Mouse (Mus musculus): Measurements from ENCODE around the gene Asic4. TPM values are rescaled to one million over a fixed set of nuclear protein-coding genes. Genes with fewer than 3 reads are reported as not detected.

Gene Asic4
- polyA plus RNA-seq, 1 experiment from 2014 or later = 0.05 TPM

DNA sequence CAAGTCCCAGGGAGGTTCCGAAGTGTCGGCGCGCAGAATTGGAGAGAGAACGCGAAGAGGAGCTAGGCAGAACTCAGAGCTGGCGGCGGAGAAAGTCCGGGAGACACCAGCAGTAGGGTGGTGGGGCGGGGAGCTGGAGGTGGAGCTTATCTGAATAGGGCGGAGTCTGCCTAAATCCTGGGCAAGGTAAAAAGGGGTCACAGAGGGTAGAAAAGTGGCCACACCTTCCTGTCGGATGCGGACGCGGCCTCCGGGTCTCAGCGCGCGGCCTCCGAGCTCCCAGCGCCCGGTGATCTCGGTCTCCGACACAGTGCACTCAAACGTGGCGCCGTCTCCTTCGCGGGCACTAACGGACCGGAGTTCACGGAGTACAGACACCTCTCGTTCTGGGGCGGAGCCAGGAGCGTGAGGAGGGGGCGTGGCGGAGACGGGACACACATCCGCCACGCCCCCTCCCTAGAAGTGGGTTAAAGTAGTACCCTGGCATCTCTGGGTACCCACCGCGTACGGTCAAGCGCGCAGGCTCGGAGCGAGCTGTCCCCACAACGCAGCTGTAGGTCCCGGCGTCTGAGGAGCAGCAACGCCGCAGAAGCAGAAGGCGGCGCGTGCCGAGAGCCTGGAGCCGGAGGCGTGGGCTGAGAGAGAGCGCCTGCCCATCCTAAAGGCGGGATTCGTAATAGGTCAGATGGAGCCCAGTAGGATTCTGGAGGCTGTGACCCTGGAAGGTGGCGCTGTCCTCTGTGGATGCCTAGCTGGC is 37.3 kb downstream of the Asic4 start:
- H3K4me1 ChIP-seq (replicated peaks; ENCODE audit: control insufficient read depth, insufficient read depth, low read length) = peaks cover 9% of the 10 kb centered on the region
- peak overlapping the region; percentile 64 for H3K4me2 ChIP-seq (ENCODE audit: low read depth, low read length)
- peak overlapping the region; percentile 49 for H3K4me3 ChIP-seq (ENCODE audit: low read length)
- under 1% methylated on average over 61 of the region's 62 CpGs for WGBS
- ATAC-seq (ENCODE audit: low read depth) = peak; percentile 70
- H3K27ac ChIP-seq (ENCODE audit: low read length) = no peak overlapping the region
- H3K9me3 ChIP-seq (ENCODE audit: control insufficient read depth, low read length) = no peaks in the 10 kb centered on the region
- H3K36me3 ChIP-seq (ENCODE audit: control insufficient read depth, insufficient read depth, low read length) = peaks cover 18% of the 10 kb centered on the region
- H3K9ac ChIP-seq (ENCODE audit: low read length) = peak overlapping the region; percentile 12; the same call in 1 of the 2 replicates
- peaks cover 56% of the 10 kb centered on the region for H3K27me3 ChIP-seq (ENCODE audit: control insufficient read depth, insufficient read depth, low read depth, low read length)

DNA sequence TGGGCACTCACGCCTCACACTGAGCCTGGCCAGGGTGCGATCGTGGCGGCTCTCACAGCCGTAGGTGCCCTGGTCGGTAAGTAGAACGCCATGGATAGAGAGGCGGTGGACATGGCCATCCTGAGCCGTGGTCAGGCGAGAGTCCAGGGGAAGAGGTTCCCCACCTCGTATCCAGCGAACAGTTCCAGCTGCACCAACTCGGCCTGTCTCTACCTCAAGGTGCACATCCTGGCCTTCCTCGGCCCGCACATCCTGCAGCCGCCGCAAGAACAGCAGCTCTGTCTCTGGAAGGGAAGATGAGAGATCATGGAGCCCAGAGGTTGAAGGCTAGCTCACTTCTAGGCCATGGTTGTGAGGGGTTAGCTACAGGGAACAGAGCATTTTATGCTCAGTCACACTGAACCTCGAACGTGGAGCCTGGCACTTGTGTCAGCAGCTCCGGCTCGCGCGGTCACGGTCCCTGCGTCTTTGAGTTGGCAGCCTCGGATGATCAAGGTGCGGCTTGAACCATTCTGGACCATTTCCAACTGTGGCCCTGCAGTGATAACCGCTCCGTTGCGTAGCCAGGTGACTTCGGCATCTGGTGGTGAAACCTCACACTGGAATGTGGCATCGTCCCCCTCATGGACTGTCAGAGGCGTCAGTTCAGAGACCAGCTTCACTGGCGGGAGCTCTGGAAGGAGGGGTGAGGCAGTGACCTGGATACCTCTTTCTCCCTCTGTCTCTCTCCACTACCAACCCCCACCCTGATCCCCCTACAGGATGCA is 40.7 kb downstream of the Asic4 start:
- H3K9me3 ChIP-seq (ENCODE audit: control insufficient read depth, low read length) = no peaks in the 10 kb centered on the region
- H3K9ac ChIP-seq (ENCODE audit: low read length) = no peak overlapping the region
- peaks cover 9% of the 10 kb centered on the region for H3K4me1 ChIP-seq (replicated peaks; ENCODE audit: control insufficient read depth, insufficient read depth, low read length)
- no peak overlapping the region for H3K4me3 ChIP-seq (ENCODE audit: low read length)
- H3K4me2 ChIP-seq (ENCODE audit: low read depth, low read length) = no peak overlapping the region
- 84% methylated on average over 34 of the region's 34 CpGs for WGBS
- H3K27me3 ChIP-seq (ENCODE audit: control insufficient read depth, insufficient read depth, low read depth, low read length) = peaks cover 26% of the 10 kb centered on the region
- H3K36me3 ChIP-seq (ENCODE audit: control insufficient read depth, insufficient read depth, low read length) = peaks cover 20% of the 10 kb centered on the region
- no peak for ATAC-seq (ENCODE audit: low read depth)
- H3K27ac ChIP-seq (ENCODE audit: low read length) = no peak overlapping the region

DNA sequence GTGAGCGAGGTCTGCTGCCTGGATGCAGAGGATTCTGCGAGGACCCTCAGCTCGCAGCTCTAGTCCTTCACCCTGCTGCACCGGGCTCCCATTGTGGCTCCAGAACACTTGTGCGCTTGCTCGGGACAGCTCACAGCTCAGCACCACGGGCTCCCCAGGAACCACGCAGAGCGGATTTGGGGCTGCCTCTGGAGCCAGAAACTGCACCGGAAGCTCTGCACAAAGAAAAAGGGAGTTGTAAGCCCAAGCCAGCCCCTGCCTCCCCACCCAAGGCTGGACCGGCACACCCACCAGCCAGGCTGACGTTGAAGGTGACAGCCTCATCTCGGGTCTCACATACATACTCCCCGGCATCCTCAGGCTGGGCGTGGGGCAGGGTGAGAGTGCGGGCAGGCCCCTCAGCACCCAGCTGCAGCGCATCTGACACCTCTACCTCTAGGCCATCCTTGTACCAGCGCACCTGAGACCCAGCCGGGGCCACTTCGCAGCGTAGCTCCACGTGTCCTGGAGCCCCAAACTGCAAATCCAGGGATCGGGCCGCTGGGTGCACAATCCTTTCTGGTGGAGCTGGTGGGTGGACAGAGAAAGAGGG is 42.4 kb downstream of the Asic4 start:
- Histone ChIP-seq H3K4me2 (ENCODE audit: low read depth, low read length) (no peak overlapping the region), H3K9me3 (ENCODE audit: control insufficient read depth, low read length) (no peaks in the 10 kb centered on the region), H3K4me1 (replicated peaks; ENCODE audit: control insufficient read depth, insufficient read depth, low read length) (peaks cover 5% of the 10 kb centered on the region; the same call in 1 of the 2 replicates), H3K27ac (ENCODE audit: low read length) (no peak overlapping the region), H3K9ac (ENCODE audit: low read length) (no peak overlapping the region), H3K4me3 (ENCODE audit: low read length) (no peak overlapping the region), H3K36me3 (ENCODE audit: control insufficient read depth, insufficient read depth, low read length) (peaks cover 34% of the 10 kb centered on the region), H3K27me3 (ENCODE audit: control insufficient read depth, insufficient read depth, low read depth, low read length) (peaks cover 12% of the 10 kb centered on the region)
- WGBS = 58% methylated on average over 24 of the region's 24 CpGs
- no peak for ATAC-seq (ENCODE audit: low read depth)

DNA sequence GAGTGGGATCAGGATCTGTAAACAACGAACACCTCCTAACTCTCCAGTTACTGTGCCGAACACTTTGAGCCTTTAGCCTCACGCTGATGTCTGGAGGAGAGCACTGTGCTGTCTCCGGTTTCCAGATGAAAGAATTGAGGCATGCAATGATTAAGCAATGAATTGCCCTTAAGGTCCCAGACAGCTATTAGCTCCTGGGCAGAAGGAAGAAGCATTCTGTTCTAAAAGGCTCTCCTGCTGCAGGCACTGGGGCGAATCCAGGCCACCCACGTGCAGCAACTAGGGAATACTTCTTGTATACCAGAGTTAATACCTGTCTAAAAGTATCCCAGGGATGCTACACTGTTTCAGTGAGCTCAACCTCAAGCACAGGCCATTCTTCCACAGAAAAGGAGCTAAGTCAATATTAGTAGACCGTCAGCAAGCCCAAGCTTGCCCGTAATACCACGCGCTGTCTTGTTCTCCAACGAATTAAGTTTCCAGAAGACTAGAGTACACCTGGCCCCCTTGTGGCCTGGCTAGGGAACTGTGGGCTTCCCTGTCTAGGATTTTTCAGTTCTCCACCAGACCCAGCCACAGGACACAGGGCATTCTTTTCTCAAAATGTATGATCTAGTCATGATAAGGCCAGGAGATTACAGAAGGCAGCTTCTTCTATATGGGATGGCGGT is 44.8 kb downstream of the Asic4 start:
- H3K4me1 ChIP-seq (replicated peaks; ENCODE audit: control insufficient read depth, insufficient read depth, low read length) = no peaks in the 10 kb centered on the region
- no peak overlapping the region for H3K9ac ChIP-seq (ENCODE audit: low read length)
- no peak overlapping the region for H3K4me3 ChIP-seq (ENCODE audit: low read length)
- H3K27ac ChIP-seq (ENCODE audit: low read length) = no peak overlapping the region
- 59% methylated on average over 12 of the region's 12 CpGs for WGBS
- no peaks in the 10 kb centered on the region for H3K27me3 ChIP-seq (ENCODE audit: control insufficient read depth, insufficient read depth, low read depth, low read length)
- peak; percentile 14; the same call in 1 of the 2 replicates for ATAC-seq (ENCODE audit: low read depth)
- no peaks in the 10 kb centered on the region for H3K9me3 ChIP-seq (ENCODE audit: control insufficient read depth, low read length)
- peaks cover 45% of the 10 kb centered on the region for H3K36me3 ChIP-seq (ENCODE audit: control insufficient read depth, insufficient read depth, low read length)
- no peak overlapping the region for H3K4me2 ChIP-seq (ENCODE audit: low read depth, low read length)

DNA sequence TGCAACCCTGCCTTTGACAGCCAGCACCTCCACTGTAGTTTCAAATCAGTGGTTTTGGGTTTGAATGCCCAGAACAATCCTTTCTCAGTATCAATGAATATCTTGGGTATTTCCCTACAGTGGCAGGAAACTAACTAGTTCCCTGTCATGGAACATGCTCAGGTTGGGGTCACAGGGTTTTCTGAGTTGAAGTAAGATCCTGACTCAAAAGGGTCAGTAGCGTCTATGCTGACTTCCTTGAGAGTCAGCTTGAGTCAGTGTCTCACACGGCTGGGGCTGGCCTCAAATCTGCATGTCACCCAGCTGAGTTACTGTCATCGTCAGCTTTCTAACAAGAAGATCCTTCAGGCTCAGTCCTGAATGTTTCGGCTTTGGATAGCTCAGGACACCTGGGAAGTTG is 48.7 kb downstream of the Asic4 start:
- H3K4me2 ChIP-seq (ENCODE audit: low read depth, low read length) = no peak overlapping the region
- H3K4me1 ChIP-seq (replicated peaks; ENCODE audit: control insufficient read depth, insufficient read depth, low read length) = peaks cover 4% of the 10 kb centered on the region
- WGBS = 87% methylated on average over 4 of the region's 4 CpGs
- no peak overlapping the region for H3K9ac ChIP-seq (ENCODE audit: low read length)
- no peak overlapping the region for H3K4me3 ChIP-seq (ENCODE audit: low read length)
- no peaks in the 10 kb centered on the region for H3K27me3 ChIP-seq (ENCODE audit: control insufficient read depth, insufficient read depth, low read depth, low read length)
- no peak for ATAC-seq (ENCODE audit: low read depth)
- H3K36me3 ChIP-seq (ENCODE audit: control insufficient read depth, insufficient read depth, low read length) = peaks cover 53% of the 10 kb centered on the region
- no peaks in the 10 kb centered on the region for H3K9me3 ChIP-seq (ENCODE audit: control insufficient read depth, low read length)
- no peak overlapping the region for H3K27ac ChIP-seq (ENCODE audit: low read length)

DNA sequence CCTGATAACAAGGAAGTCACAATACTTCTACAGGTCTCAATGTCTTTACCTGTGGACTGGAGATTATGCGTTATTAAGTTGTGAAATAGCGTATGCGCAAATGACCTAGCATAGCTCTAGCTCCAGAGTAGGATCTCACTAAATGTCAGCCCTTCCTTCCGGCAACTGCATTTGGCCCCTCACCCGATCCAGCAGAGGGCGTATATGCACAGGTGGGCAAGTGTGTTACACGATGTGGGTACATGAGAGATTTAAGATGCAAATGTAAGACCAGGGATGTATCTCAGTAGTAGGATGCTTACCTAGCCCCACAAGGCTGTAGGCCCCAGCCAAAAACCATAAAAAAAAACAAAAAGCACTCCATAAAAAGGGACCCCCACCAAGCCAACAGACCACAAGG is 49.2 kb downstream of the Asic4 start:
- H3K9ac ChIP-seq (ENCODE audit: low read length) = no peak overlapping the region
- H3K4me1 ChIP-seq (replicated peaks; ENCODE audit: control insufficient read depth, insufficient read depth, low read length) = peaks cover 10% of the 10 kb centered on the region
- ATAC-seq (ENCODE audit: low read depth) = no peak

DNA sequence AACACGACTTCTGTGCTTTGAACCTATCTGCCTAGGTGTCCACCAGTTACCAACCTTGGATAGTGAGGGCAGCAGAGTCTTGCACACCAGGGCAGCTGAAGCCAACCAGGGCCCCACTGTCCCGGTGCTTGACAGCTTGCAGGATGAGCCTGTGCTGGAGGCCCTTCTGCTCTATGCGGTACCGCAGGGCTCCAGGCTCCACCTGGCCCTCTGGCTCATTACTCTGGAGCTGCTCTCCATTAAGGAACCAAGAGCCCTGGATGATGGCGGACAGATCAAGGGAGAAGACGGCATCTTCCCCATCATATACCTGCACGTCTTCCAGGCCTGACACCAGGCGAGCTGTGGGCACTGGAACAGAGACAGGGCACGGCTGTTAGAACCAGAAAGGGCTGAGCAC is 51.7 kb downstream of the Asic4 start:
- Histone ChIP-seq H3K9me3 (ENCODE audit: control insufficient read depth, low read length) (no peaks in the 10 kb centered on the region), H3K27me3 (ENCODE audit: control insufficient read depth, insufficient read depth, low read depth, low read length) (no peaks in the 10 kb centered on the region), H3K27ac (ENCODE audit: low read length) (no peak overlapping the region), H3K9ac (ENCODE audit: low read length) (no peak overlapping the region), H3K4me3 (ENCODE audit: low read length) (no peak overlapping the region), H3K4me2 (ENCODE audit: low read depth, low read length) (no peak overlapping the region), H3K36me3 (ENCODE audit: control insufficient read depth, insufficient read depth, low read length) (peaks cover 43% of the 10 kb centered on the region), H3K4me1 (replicated peaks; ENCODE audit: control insufficient read depth, insufficient read depth, low read length) (peaks cover 13% of the 10 kb centered on the region)
- no peak for ATAC-seq (ENCODE audit: low read depth)
- WGBS = 91% methylated on average over 9 of the region's 9 CpGs

More for the DNA sequence above, 49.2 kb downstream of the Asic4 start:
- Histone ChIP-seq H3K36me3 (ENCODE audit: control insufficient read depth, insufficient read depth, low read length) (peaks cover 53% of the 10 kb centered on the region), H3K27ac (ENCODE audit: low read length) (no peak overlapping the region), H3K9me3 (ENCODE audit: control insufficient read depth, low read length) (no peaks in the 10 kb centered on the region), H3K4me2 (ENCODE audit: low read depth, low read length) (no peak overlapping the region), H3K27me3 (ENCODE audit: control insufficient read depth, insufficient read depth, low read depth, low read length) (no peaks in the 10 kb centered on the region), H3K4me3 (ENCODE audit: low read length) (no peak overlapping the region)
- WGBS = 77% methylated on average over 7 of the region's 7 CpGs

DNA sequence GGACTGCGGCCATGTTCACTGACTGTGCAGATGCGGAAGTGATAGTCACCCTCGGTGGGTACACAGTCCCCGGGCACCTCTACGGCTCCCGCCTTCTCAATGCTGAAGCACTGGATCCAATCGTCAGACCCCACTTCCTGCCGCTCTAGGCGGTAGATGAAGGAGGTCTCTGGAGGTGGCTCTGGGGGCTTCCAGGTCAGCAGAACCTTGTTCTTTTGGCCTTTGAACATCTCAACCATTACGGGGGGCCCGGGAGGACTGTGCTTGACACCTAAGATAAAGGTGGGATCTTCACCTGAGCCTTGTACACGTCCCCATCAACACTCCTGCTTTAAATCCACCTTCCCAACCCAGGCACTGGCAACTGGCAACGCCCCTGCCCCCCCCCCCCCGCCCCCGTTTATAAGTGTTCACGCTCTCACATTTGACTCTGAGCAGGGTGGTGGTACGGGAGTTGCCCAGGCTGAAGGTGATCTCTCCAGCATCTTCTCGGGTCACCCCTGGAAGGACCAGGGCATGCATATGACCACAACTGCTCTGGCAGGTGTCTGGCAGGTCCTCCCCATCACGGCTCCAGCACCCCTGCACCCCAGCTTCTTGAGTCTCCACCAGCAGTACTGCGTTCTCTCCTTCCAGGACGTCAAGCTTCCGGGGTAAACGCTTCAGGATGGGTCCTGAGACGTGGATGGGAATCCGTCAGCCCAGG is 52.9 kb downstream of the Asic4 start:
- no peak overlapping the region for H3K4me2 ChIP-seq (ENCODE audit: low read depth, low read length)

More for the DNA sequence above, 52.9 kb downstream of the Asic4 start:
- Histone ChIP-seq H3K4me1 (replicated peaks; ENCODE audit: control insufficient read depth, insufficient read depth, low read length) (peaks cover 13% of the 10 kb centered on the region), H3K36me3 (ENCODE audit: control insufficient read depth, insufficient read depth, low read length) (peaks cover 33% of the 10 kb centered on the region), H3K27ac (ENCODE audit: low read length) (no peak overlapping the region), H3K27me3 (ENCODE audit: control insufficient read depth, insufficient read depth, low read depth, low read length) (no peaks in the 10 kb centered on the region), H3K9ac (ENCODE audit: low read length) (no peak overlapping the region), H3K4me3 (ENCODE audit: low read length) (no peak overlapping the region), H3K9me3 (ENCODE audit: control insufficient read depth, low read length) (no peaks in the 10 kb centered on the region)
- 81% methylated on average over 24 of the region's 25 CpGs for WGBS
- ATAC-seq (ENCODE audit: low read depth) = no peak
